Mouse (Mus musculus): ENCODE data around the gene Spock1.

DNA sequence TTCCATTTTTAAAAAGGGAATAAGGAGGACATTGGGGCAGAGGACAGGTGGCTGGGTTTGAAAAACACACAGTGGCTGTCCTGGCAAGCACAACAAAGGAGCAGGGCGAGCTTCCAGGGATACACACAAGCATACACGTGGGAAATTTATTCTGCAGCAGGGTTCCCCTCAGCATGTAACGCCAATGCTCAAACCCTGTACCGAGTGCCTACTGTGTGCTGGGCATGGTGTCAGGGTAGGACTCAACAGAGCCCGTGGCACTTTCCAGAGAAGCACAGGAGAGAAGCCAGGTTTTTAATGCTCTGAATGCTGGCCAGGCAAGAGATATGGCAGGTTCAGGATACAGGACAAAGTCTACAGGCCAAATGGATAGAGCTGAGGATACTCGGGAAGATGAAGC is 101.8 kb downstream of the Spock1 start:
- TF ChIP-seq MAFK (IDR thresholded peaks at IDR 0.05; ENCODE audit: insufficient read depth, low read depth, low read length) (no peak), HCFC1 (IDR thresholded peaks at IDR 0.05; ENCODE audit: borderline replicate concordance, insufficient read depth, low read length) (no peak), ZNF384 (IDR thresholded peaks at IDR 0.05; ENCODE audit: low read depth, low read length) (no peak), ZC3H11A (IDR thresholded peaks at IDR 0.05; ENCODE audit: borderline replicate concordance, low read depth, low read length) (no peak), CHD2 (IDR thresholded peaks at IDR 0.05; ENCODE audit: low read depth, low read length) (no peak)

All from ES-E14 (cell line).